Mouse (Mus musculus): Measurements from ENCODE around the gene Rad51ap1. TPM values are rescaled to one million over a fixed set of nuclear protein-coding genes. Genes with fewer than 3 reads are reported as not detected.

Rad51ap1 gene
- total RNA-seq, 1 experiment: 40.5 TPM

DNA sequence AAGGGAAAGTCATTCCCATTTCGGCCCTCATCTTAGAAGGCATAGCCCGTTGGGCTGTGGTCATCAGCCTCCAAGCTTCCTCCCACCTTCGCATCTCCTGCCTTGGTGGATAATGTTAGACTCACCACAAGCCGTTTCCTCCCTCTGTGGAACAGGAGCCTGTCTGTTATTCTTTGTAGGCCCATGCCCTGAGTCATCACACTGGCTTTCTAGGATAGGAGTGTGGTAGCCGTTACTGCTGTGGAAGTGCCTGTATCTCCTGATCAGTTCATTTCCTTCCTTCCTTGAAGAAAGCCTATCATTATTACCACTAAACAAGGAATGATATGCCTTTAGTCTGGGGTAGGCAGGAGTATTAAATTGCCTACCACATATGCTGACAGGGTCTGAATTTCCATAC, 23.3 kb upstream of the Rad51ap1 start:
- TF ChIP-seq ZC3H11A (IDR thresholded peaks at IDR 0.05; ENCODE audit: borderline replicate concordance, low read depth, low read length) (no peak), HCFC1 (IDR thresholded peaks at IDR 0.05; ENCODE audit: borderline replicate concordance, insufficient read depth, low read length) (no peak), ZNF384 (IDR thresholded peaks at IDR 0.05; ENCODE audit: low read depth, low read length) (no peak), MAFK (IDR thresholded peaks at IDR 0.05; ENCODE audit: insufficient read depth, low read depth, low read length) (no peak), CHD2 (IDR thresholded peaks at IDR 0.05; ENCODE audit: low read depth, low read length) (no peak)
- Histone ChIP-seq H3K4me1 (ENCODE audit: control insufficient read depth in 2 of 2, insufficient read depth in 2 of 2, low read length in 2 of 2, poor library complexity in 1 of 2) (no peaks in the 10 kb centered on the region), H3K36me3 (ENCODE audit: control insufficient read depth, insufficient read depth, low read length, poor library complexity, severe bottlenecking) (no peaks in the 10 kb centered on the region; the same call in 1 of the 2 replicates), H3K9ac (ENCODE audit: insufficient read depth, low read depth, low read length, poor library complexity, severe bottlenecking) (no peak overlapping the region), H3K27ac (ENCODE audit: insufficient read depth, low read depth, low read length, poor library complexity, severe bottlenecking) (no peak overlapping the region), H3K9me3 (ENCODE audit: control insufficient read depth, insufficient read depth, low read depth, low read length) (no peaks in the 10 kb centered on the region), H3K4me3 (ENCODE audit: insufficient read depth in 1 of 2, low read depth in 1 of 2, low read length in 2 of 2, poor library complexity in 1 of 2, severe bottlenecking in 1 of 2) (no peak overlapping the region)
- DNase-seq (ENCODE audit: low read depth, low spot score): no peak
- in situ Hi-C loops (cut with MboI; ENCODE audit: low sequenced_read_pairs in 2 of 2, unreplicated experiment in 2 of 2): no loop called here

DNA sequence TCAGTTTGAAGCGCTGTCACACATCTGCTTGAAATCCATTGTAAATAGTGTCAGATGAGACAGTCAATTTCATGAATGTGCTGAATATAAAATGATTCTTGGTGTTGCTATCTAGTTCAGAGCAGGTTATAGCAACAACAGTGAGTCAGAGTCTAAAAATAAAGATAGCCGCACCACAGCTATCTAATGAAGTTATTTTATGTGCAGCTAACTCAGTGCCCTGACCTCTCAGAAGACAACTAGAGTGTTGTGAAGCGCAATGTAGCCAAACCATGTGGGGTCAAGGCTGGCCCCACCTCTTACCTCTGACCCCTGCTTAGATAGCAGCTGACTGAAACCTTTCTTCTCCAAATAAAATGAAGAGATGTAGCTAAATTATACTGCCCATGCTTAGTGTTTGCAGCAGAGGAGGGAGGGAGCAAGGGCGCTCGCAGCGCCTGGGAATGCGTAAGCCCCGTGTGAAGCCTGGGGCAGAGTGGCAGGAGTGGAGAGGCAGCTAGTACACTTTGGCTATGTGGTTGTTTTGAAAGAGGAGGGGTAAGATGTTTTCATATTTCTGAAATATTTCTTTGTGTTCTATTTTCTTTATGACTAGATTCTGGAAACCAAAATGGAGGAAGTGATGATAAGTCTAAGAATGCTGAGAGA, 22.1 kb upstream of the Rad51ap1 start:
- no peak for DNase-seq (ENCODE audit: low read depth, low spot score)
- Histone ChIP-seq H3K27ac (ENCODE audit: insufficient read depth, low read depth, low read length, poor library complexity, severe bottlenecking) (no peak overlapping the region), H3K4me1 (ENCODE audit: control insufficient read depth in 2 of 2, insufficient read depth in 2 of 2, low read length in 2 of 2, poor library complexity in 1 of 2) (no peaks in the 10 kb centered on the region), H3K36me3 (ENCODE audit: control insufficient read depth, insufficient read depth, low read length, poor library complexity, severe bottlenecking) (peaks cover 2% of the 10 kb centered on the region; the same call in 1 of the 2 replicates), H3K9ac (ENCODE audit: insufficient read depth, low read depth, low read length, poor library complexity, severe bottlenecking) (no peak overlapping the region), H3K4me3 (ENCODE audit: insufficient read depth in 1 of 2, low read depth in 1 of 2, low read length in 2 of 2, poor library complexity in 1 of 2, severe bottlenecking in 1 of 2) (no peak overlapping the region), H3K9me3 (ENCODE audit: control insufficient read depth, insufficient read depth, low read depth, low read length) (no peaks in the 10 kb centered on the region)
- in situ Hi-C loops (cut with MboI; ENCODE audit: low sequenced_read_pairs in 2 of 2, unreplicated experiment in 2 of 2): no loop called here
- TF ChIP-seq MAFK (IDR thresholded peaks at IDR 0.05; ENCODE audit: insufficient read depth, low read depth, low read length): no peak
- TF ChIP-seq HCFC1 (IDR thresholded peaks at IDR 0.05; ENCODE audit: borderline replicate concordance, insufficient read depth, low read length): no peak
- TF ChIP-seq ZC3H11A (IDR thresholded peaks at IDR 0.05; ENCODE audit: borderline replicate concordance, low read depth, low read length): no peak
- TF ChIP-seq CHD2 (IDR thresholded peaks at IDR 0.05; ENCODE audit: low read depth, low read length): no peak
- no peak for TF ChIP-seq ZNF384 (IDR thresholded peaks at IDR 0.05; ENCODE audit: low read depth, low read length)

DNA sequence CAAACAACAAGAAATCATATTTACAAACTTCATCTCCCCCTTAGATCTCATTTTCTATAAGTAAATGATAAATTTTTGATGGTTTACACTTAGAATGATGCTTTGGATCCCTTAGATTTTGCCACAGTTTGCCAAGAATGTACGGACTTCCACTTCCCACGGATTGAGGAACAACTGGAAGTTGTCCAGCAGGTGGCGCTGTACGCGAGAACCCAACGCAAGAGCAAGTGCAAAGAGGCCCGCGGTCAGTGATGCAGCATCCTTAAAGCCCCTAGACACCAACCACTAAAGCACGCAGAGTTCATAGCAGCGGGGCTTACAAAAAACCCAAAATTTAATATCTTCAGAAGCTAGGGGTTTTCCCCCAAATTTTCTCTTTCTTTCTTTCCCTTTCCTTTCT, 16.3 kb upstream of the Rad51ap1 start:
- H3K4me1 ChIP-seq (ENCODE audit: control insufficient read depth in 2 of 2, insufficient read depth in 2 of 2, low read length in 2 of 2, poor library complexity in 1 of 2): no peaks in the 10 kb centered on the region
- no peak overlapping the region for H3K9ac ChIP-seq (ENCODE audit: insufficient read depth, low read depth, low read length, poor library complexity, severe bottlenecking)
- no peak overlapping the region for H3K27ac ChIP-seq (ENCODE audit: insufficient read depth, low read depth, low read length, poor library complexity, severe bottlenecking)
- in situ Hi-C loops (cut with MboI; ENCODE audit: low sequenced_read_pairs in 2 of 2, unreplicated experiment in 2 of 2): no loop called here
- TF ChIP-seq MAFK (IDR thresholded peaks at IDR 0.05; ENCODE audit: insufficient read depth, low read depth, low read length) (no peak), ZC3H11A (IDR thresholded peaks at IDR 0.05; ENCODE audit: borderline replicate concordance, low read depth, low read length) (no peak), ZNF384 (IDR thresholded peaks at IDR 0.05; ENCODE audit: low read depth, low read length) (no peak), CHD2 (IDR thresholded peaks at IDR 0.05; ENCODE audit: low read depth, low read length) (no peak), HCFC1 (IDR thresholded peaks at IDR 0.05; ENCODE audit: borderline replicate concordance, insufficient read depth, low read length) (no peak)
- H3K4me3 ChIP-seq (ENCODE audit: insufficient read depth in 1 of 2, low read depth in 1 of 2, low read length in 2 of 2, poor library complexity in 1 of 2, severe bottlenecking in 1 of 2): no peak overlapping the region
- H3K36me3 ChIP-seq (ENCODE audit: control insufficient read depth, insufficient read depth, low read length, poor library complexity, severe bottlenecking): peaks cover 2% of the 10 kb centered on the region; the same call in 1 of the 2 replicates
- no peaks in the 10 kb centered on the region for H3K9me3 ChIP-seq (ENCODE audit: control insufficient read depth, insufficient read depth, low read depth, low read length)
- DNase-seq (ENCODE audit: low read depth, low spot score): peak; percentile 75

DNA sequence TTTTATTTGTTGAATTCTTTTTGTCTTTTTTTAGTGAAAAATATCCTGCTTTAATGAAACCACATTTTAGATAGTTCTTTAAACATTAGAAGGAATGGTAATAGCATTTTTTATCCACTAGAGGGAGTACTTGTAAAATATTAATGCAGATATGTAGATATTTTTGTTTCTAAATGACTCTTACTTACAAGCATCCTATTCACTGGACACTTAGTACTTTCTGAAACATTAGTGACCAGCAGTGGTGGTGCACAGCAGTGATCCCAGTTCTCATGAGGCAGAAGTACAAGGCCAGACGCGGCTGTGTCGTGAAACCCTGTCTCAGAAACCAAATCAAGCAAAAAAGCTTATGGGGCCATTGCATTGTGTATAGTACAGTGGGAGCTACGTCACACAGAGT, 8.9 kb upstream of the Rad51ap1 start:
- in situ Hi-C loops (cut with MboI; ENCODE audit: low sequenced_read_pairs in 2 of 2, unreplicated experiment in 2 of 2): loop anchor here in 1 of 2 experiments (10.0 kb wide), 1 partner anchor 156 kb away; the partner anchor contains the start of gene Tigar
- no peak for DNase-seq (ENCODE audit: low read depth, low spot score)
- no peak overlapping the region for H3K4me3 ChIP-seq (ENCODE audit: insufficient read depth in 1 of 2, low read depth in 1 of 2, low read length in 2 of 2, poor library complexity in 1 of 2, severe bottlenecking in 1 of 2)
- no peaks in the 10 kb centered on the region; the same call in none of the 2 replicates for H3K36me3 ChIP-seq (ENCODE audit: control insufficient read depth, insufficient read depth, low read length, poor library complexity, severe bottlenecking)
- no peak overlapping the region for H3K27ac ChIP-seq (ENCODE audit: insufficient read depth, low read depth, low read length, poor library complexity, severe bottlenecking)
- H3K4me1 ChIP-seq (ENCODE audit: control insufficient read depth in 2 of 2, insufficient read depth in 2 of 2, low read length in 2 of 2, poor library complexity in 1 of 2): no peaks in the 10 kb centered on the region
- no peaks in the 10 kb centered on the region for H3K9me3 ChIP-seq (ENCODE audit: control insufficient read depth, insufficient read depth, low read depth, low read length)
- TF ChIP-seq ZNF384 (IDR thresholded peaks at IDR 0.05; ENCODE audit: low read depth, low read length) (no peak), ZC3H11A (IDR thresholded peaks at IDR 0.05; ENCODE audit: borderline replicate concordance, low read depth, low read length) (no peak), HCFC1 (IDR thresholded peaks at IDR 0.05; ENCODE audit: borderline replicate concordance, insufficient read depth, low read length) (no peak), MAFK (IDR thresholded peaks at IDR 0.05; ENCODE audit: insufficient read depth, low read depth, low read length) (no peak), CHD2 (IDR thresholded peaks at IDR 0.05; ENCODE audit: low read depth, low read length) (no peak)
- no peak overlapping the region for H3K9ac ChIP-seq (ENCODE audit: insufficient read depth, low read depth, low read length, poor library complexity, severe bottlenecking)

Measured in ES-E14 (cell line).